Mouse (Mus musculus): ENCODE results near the gene Tuba3a. TPM values are rescaled to one million over a fixed set of nuclear protein-coding genes. Genes with fewer than 3 reads are reported as not detected.

The Tuba3a gene
- not detected for total RNA-seq (2021)

GRCm38 (mm10) chr6:125285890-125286289 lies at the start of gene Tuba3a:
Gene Tuba3a, minus strand, starts transcription at chr6:125286042.
- DNase-seq = no peak

- DNase-seq = no peak
Observed at GRCm38 (mm10) chr6:125334356-125334755, 48.5 kb upstream of the Tuba3a start.

GRCm38 (mm10) chr6:125333112-125333899 lies 47.5 kb upstream of the Tuba3a start:
- no peak for DNase-seq

DNA sequence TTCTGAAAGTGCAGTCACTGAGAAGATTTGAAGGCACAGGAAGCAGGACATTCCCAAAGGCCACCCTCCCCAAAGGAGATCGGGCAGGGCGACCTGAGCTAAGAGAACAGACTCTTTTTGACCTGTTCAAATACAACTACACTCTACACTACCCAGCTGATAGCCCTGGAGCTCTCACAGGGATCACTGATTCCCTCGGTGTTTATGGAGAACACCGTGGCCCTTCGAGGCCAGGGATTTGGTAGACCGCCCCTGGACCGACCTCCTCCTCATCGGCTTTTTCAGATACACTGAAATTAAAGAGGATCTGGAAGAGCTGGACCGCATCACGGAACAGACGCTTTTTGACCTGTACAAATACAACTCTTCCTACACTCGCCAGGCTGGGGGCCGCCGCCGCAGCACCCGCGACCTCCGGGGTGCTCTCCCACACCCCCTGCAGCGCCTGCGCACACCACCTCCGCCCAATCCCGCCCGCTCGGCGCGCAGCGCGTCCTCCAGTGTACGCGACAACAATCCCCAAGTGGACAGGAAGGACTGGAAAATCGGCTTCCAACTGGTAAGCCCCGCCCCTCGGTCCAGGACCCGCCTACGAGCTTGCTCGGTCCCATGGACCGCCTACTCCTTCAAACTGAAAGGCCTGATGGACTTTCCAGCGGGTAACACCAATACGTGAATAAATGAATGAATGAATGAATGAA lies 44.9 kb upstream of the Tuba3a start:
- peak; percentile 60 to 74 for DNase-seq

- DNase-seq = no peak
Observed at GRCm38 (mm10) chr6:125328243-125328642, 42.4 kb upstream of the Tuba3a start.

DNA sequence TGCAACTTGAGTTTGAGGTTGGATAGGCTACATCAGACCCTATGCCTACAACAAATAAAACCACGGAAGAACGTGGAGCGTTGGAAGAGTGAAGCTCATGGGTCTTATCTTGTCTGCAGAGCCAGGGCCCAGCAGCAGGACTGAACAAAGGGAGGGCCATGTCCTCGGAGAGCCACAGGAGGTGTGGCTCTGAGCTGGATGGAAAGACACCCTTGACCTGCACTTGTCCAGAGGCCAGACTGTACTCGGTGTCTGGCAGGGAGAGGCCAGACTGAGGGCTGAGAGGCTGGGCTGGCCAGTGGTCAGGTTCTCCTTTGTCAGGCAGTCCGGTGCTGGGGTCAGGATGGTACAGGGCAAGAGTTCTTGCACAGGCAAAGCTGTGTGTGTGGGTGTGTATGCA lies 39.5 kb upstream of the Tuba3a start:
- no peak for DNase-seq

- DNase-seq = no peak
Observed at GRCm38 (mm10) chr6:125323547-125323946, 37.7 kb upstream of the Tuba3a start.

GRCm38 (mm10) chr6:125322794-125323193 lies 37.0 kb upstream of the Tuba3a start:
- DNase-seq = no peak

DNA sequence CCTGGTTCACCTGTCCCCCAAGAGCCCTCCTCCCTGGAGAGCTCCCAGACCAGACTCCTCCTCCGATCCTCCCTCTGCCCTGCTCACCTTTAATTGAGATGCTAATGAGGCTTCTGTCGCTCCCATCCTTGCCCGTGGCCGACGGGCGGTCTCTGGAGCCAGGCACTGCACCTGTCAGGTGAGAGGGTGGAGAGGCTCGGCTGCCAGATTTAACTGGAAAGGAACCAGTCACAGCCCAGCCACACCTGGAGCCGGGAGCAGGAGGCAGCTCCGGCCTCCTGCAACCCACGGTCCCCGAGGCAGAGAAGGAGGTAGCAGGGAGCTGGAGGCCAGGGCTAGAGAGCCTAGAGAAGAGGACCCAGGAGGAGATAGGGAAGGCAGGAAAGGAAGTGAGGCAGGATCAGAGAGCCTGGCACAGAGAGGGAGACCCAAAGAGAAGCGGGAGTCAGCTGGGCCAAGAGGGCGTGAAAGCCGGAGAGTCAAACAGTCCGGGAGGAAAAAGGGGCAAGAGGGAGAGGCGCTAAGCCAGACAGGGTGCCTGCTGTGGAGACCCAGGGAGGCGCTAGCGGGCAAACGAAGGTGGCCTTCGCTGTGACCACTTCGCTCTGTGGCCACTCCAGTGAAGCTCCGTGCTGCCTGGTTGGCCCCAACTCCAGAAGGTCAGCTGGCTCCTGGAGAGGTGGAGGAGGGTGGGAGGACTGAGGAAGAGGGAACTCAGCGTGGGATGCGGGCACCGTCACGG lies 35.4 kb upstream of the Tuba3a start:
- DNase-seq = no peak

GRCm38 (mm10) chr6:125320323-125320722 lies 34.5 kb upstream of the Tuba3a start, which contains the start of gene Scnn1a:
Gene Scnn1a, plus strand, starts transcription at chr6:125320659.
- no peak for DNase-seq

DNA sequence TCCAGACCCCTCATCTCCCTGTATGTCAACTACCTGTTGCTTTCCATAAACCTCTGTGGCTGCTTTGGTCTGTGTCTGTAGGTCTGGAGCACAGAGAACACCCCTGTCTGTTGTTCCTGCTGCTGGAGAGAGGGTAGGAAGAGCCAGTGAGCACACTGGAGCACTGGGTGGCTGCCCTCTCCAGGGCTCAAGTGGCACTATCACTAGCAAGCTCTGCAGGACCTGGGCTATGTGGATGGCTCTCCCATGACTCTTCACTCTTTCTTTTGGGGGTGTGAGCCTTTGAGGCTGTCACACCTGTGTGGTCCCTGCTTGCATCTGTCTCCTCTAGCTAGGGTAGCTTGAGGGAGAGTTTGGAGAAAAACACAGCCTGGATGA lies 34.1 kb upstream of the Tuba3a start:
- no peak for DNase-seq

GRCm38 (mm10) chr6:125318981-125319918 lies 33.4 kb upstream of the Tuba3a start:
- DNase-seq = no peak

DNA sequence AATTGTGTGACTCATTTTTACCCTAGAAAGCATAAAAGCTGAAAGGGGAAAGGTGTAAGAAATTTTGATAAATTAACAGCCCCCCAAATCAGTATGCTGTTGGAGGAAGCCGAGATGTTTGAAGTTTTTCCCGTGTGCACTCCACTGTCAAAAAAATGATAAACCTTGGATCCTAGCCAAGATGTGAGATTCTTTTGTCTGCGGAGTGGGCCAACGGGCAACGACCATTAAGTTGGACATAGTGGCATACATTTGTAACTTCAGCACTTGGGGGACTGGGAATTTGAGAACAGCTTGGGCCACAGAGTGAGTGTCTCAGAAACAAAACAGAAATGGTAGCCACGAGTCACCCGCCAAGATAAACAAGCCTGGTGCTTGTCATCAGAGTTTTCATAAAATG lies 31.2 kb upstream of the Tuba3a start:
- DNase-seq = no peak

DNA sequence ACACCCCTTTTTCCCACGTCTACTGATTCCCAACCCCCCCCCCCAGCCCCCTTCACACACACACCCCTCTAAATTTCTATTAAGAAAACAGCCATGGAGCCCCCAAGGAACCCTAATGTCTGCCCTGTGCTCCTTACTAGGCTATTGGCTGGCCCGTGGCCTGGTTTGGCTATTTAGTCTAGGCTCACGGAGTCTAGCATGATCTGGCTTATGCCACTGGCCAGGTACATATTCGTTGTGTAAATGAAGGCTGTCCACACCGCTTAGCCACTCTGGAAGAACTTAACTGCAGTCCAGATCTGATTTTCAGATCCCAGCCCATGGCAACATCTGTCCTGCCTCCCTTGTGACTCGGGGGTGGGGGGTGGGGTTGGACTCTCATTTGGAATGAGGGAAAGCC lies 28.9 kb upstream of the Tuba3a start:
- no peak for DNase-seq

GRCm38 (mm10) chr6:125314231-125314563 lies 28.4 kb upstream of the Tuba3a start:
- DNase-seq = no peak

GRCm38 (mm10) chr6:125313546-125314230 lies 27.8 kb upstream of the Tuba3a start, which contains the start of gene Ltbr:
Gene Ltbr, minus strand, starts transcription at chr6:125313885.
- DNase-seq = peak in 1 of 2 experiments; percentile 29

DNA sequence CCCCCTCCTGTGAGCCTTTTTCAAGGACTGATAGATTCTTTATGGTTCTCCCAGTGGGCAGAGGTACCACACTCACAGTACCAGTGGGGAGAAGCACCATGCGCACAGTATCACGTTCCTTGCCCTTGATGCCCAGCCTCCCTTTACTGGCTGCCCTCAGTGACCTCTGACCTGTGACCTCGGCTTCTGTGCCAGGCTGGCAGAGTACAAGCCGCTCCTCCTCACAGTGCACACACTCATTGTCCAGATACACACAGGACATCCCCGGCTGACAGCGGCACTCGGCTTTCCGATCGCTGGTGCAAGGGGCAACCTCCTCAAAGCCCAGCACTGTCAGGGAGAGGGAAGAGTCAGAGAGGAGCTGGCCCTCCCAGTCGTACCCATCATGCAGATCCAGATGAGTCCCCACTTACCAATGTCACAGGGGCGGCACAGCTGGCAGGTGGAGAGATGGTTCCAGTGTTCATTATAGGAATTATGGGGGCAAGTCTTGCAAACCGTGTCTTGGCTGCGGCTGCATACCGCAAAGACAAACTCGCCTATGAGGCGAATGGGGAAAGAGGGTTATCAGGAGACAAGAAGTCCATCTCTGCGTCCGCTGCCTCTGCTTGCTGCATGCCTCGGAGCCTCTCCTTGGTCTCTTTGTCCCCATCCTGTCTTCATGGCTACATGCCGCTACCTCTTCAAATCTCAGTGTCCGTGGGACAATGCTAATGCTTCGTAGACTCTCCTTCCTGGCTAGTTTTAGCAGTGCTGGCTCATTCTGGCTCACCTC lies 26.9 kb upstream of the Tuba3a start:
- no peak for DNase-seq

- DNase-seq = no peak
Observed at GRCm38 (mm10) chr6:125312171-125312570, 26.3 kb upstream of the Tuba3a start.

DNA sequence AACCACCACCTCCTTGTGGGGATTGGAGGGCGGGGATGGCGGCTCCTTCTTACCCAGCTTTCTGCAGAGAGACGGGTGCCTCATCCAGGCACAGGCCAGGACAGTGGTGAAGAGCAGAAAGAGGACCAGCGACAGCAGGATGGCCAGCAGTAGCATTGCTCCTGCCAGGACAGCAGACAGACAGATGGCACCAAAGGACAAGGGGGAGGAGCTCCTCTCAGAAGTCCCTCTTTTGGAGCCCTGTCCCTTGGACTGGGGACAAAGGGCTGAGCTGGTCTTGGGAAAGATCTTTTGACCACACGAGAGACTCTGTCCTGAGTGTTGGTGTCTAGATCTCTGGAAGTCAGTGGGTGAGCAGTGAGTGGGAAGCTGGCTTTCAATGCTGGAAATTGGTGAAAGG lies 23.6 kb upstream of the Tuba3a start:
- no peak for DNase-seq

DNA sequence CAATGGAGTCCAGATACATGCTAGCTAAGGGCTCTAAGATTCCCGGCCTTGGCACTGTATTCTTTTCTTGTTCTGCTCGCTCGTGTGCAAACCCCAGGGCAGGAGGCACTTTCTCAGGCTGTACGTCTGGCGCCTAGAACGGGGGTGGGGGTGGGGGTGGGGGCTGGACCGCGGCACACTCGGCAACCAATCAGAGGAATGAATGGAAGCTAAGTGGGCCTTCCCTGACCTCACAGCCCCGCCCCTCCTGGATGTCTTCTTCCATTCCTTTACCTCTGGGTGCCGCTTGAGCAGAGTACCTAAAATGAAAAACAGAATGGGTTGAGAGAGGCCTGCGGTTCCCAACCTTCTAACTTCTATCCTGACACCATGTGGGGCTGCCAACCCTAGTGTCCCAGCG lies 23.1 kb upstream of the Tuba3a start:
- DNase-seq = no peak

- no peak for DNase-seq
Observed at GRCm38 (mm10) chr6:125307091-125307490, 21.2 kb upstream of the Tuba3a start.

Measured in layer of hippocampus, postnatal 36 days (tissue).